Mouse (Mus musculus): ENCODE measurements at regions not wholly inside any gene's neighbourhood (a gene's known extent, or its start where the extent isn't known, plus 50 kb on each side); places are given as distances from the start of the nearest gene placed in this dataset.

- no peak for DNase-seq (ENCODE audit: low read depth, low spot score)
- Histone ChIP-seq H3K4me1 (ENCODE audit: control insufficient read depth in 2 of 2, insufficient read depth in 2 of 2, low read length in 2 of 2, poor library complexity in 1 of 2) (no peaks in the 10 kb centered on the region), H3K9me3 (ENCODE audit: control insufficient read depth, insufficient read depth, low read depth, low read length) (no peaks in the 10 kb centered on the region), H3K4me3 (ENCODE audit: insufficient read depth in 1 of 2, low read depth in 1 of 2, low read length in 2 of 2, poor library complexity in 1 of 2, severe bottlenecking in 1 of 2) (no peak overlapping the region), H3K36me3 (ENCODE audit: control insufficient read depth, insufficient read depth, low read length, poor library complexity, severe bottlenecking) (no peaks in the 10 kb centered on the region), H3K9ac (ENCODE audit: insufficient read depth, low read depth, low read length, poor library complexity, severe bottlenecking) (no peak overlapping the region), H3K27ac (ENCODE audit: insufficient read depth, low read depth, low read length, poor library complexity, severe bottlenecking) (no peak overlapping the region)
- in situ Hi-C loops (cut with MboI; ENCODE audit: low sequenced_read_pairs in 2 of 2, unreplicated experiment in 2 of 2) = no loop called here
- TF ChIP-seq ZNF384 (IDR thresholded peaks at IDR 0.05; ENCODE audit: low read depth, low read length) (no peak), ZC3H11A (IDR thresholded peaks at IDR 0.05; ENCODE audit: borderline replicate concordance, low read depth, low read length) (no peak), CHD2 (IDR thresholded peaks at IDR 0.05; ENCODE audit: low read depth, low read length) (no peak), HCFC1 (IDR thresholded peaks at IDR 0.05; ENCODE audit: borderline replicate concordance, insufficient read depth, low read length) (no peak), MAFK (IDR thresholded peaks at IDR 0.05; ENCODE audit: insufficient read depth, low read depth, low read length) (no peak)
Observed at GRCm38 (mm10) chr2:137704948-137705723, 551.2 kb upstream of the Btbd3 start.

- in situ Hi-C loops (cut with MboI; ENCODE audit: low sequenced_read_pairs in 2 of 2, unreplicated experiment in 2 of 2) = no loop called here
- DNase-seq (ENCODE audit: low read depth, low spot score) = no peak
- TF ChIP-seq HCFC1 (IDR thresholded peaks at IDR 0.05; ENCODE audit: borderline replicate concordance, insufficient read depth, low read length) (no peak), ZC3H11A (IDR thresholded peaks at IDR 0.05; ENCODE audit: borderline replicate concordance, low read depth, low read length) (no peak), CHD2 (IDR thresholded peaks at IDR 0.05; ENCODE audit: low read depth, low read length) (no peak), MAFK (IDR thresholded peaks at IDR 0.05; ENCODE audit: insufficient read depth, low read depth, low read length) (no peak), ZNF384 (IDR thresholded peaks at IDR 0.05; ENCODE audit: low read depth, low read length) (no peak)
- Histone ChIP-seq H3K4me1 (ENCODE audit: control insufficient read depth in 2 of 2, insufficient read depth in 2 of 2, low read length in 2 of 2, poor library complexity in 1 of 2) (no peaks in the 10 kb centered on the region), H3K27ac (ENCODE audit: insufficient read depth, low read depth, low read length, poor library complexity, severe bottlenecking) (no peak overlapping the region), H3K9ac (ENCODE audit: insufficient read depth, low read depth, low read length, poor library complexity, severe bottlenecking) (no peak overlapping the region), H3K4me3 (ENCODE audit: insufficient read depth in 1 of 2, low read depth in 1 of 2, low read length in 2 of 2, poor library complexity in 1 of 2, severe bottlenecking in 1 of 2) (no peak overlapping the region), H3K36me3 (ENCODE audit: control insufficient read depth, insufficient read depth, low read length, poor library complexity, severe bottlenecking) (no peaks in the 10 kb centered on the region), H3K9me3 (ENCODE audit: control insufficient read depth, insufficient read depth, low read depth, low read length) (no peaks in the 10 kb centered on the region)
Observed at GRCm38 (mm10) chr2:137704565-137704947, 551.8 kb upstream of the Btbd3 start.

DNA sequence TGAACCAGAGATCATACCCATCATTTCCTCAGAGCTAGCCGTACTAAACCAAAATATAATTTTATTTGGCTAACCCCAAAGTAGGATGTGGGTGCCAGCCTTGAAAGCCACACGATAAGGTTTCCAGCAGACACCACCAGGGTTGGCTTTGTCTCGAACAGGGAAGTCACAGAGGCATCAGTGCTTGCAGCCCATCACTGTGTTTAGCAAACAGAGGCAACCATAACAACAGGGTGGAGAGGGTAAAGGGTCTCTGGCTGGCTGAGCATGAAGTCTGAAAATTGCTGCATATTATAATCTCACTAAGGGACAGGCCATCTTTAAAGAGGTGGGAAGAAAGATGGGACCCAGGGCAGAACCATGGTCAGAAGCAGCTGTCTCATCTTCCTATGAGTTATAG is 552.3 kb upstream of the Btbd3 start:
- no peak overlapping the region for H3K9ac ChIP-seq (ENCODE audit: insufficient read depth, low read depth, low read length, poor library complexity, severe bottlenecking)
- in situ Hi-C loops (cut with MboI; ENCODE audit: low sequenced_read_pairs in 2 of 2, unreplicated experiment in 2 of 2) = no loop called here
- H3K27ac ChIP-seq (ENCODE audit: insufficient read depth, low read depth, low read length, poor library complexity, severe bottlenecking) = no peak overlapping the region
- DNase-seq (ENCODE audit: low read depth, low spot score) = no peak
- no peaks in the 10 kb centered on the region for H3K9me3 ChIP-seq (ENCODE audit: control insufficient read depth, insufficient read depth, low read depth, low read length)
- H3K4me3 ChIP-seq (ENCODE audit: insufficient read depth in 1 of 2, low read depth in 1 of 2, low read length in 2 of 2, poor library complexity in 1 of 2, severe bottlenecking in 1 of 2) = no peak overlapping the region
- TF ChIP-seq ZC3H11A (IDR thresholded peaks at IDR 0.05; ENCODE audit: borderline replicate concordance, low read depth, low read length) (no peak), HCFC1 (IDR thresholded peaks at IDR 0.05; ENCODE audit: borderline replicate concordance, insufficient read depth, low read length) (no peak), MAFK (IDR thresholded peaks at IDR 0.05; ENCODE audit: insufficient read depth, low read depth, low read length) (no peak), ZNF384 (IDR thresholded peaks at IDR 0.05; ENCODE audit: low read depth, low read length) (no peak), CHD2 (IDR thresholded peaks at IDR 0.05; ENCODE audit: low read depth, low read length) (no peak)
- H3K4me1 ChIP-seq (ENCODE audit: control insufficient read depth in 2 of 2, insufficient read depth in 2 of 2, low read length in 2 of 2, poor library complexity in 1 of 2) = no peaks in the 10 kb centered on the region
- no peaks in the 10 kb centered on the region for H3K36me3 ChIP-seq (ENCODE audit: control insufficient read depth, insufficient read depth, low read length, poor library complexity, severe bottlenecking)

DNA sequence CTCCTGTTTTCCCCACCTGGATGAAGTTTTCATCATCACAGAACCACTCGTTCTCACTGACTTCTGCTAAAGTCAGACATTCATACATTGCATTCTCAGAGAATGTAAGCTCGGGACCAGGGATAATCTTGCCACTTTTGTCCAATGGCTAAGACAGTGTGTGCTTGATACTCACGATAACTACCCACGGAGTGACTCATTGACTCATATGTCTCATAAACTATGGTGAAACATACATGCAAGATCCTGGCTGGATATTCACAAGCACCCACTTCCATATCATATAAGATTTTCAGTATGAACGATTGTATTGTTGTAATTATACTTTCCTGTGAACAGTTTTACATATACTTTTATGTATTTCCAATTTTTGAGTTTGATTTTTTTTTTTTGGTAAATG is 560.5 kb upstream of the Btbd3 start:
- no peak overlapping the region for H3K9ac ChIP-seq (ENCODE audit: insufficient read depth, low read depth, low read length, poor library complexity, severe bottlenecking)
- H3K9me3 ChIP-seq (ENCODE audit: control insufficient read depth, insufficient read depth, low read depth, low read length) = no peaks in the 10 kb centered on the region
- no peak for DNase-seq (ENCODE audit: low read depth, low spot score)
- H3K27ac ChIP-seq (ENCODE audit: insufficient read depth, low read depth, low read length, poor library complexity, severe bottlenecking) = no peak overlapping the region
- in situ Hi-C loops (cut with MboI; ENCODE audit: low sequenced_read_pairs in 2 of 2, unreplicated experiment in 2 of 2) = no loop called here
- no peak overlapping the region for H3K4me3 ChIP-seq (ENCODE audit: insufficient read depth in 1 of 2, low read depth in 1 of 2, low read length in 2 of 2, poor library complexity in 1 of 2, severe bottlenecking in 1 of 2)
- no peak for TF ChIP-seq MAFK (IDR thresholded peaks at IDR 0.05; ENCODE audit: insufficient read depth, low read depth, low read length)
- no peak for TF ChIP-seq ZNF384 (IDR thresholded peaks at IDR 0.05; ENCODE audit: low read depth, low read length)
- TF ChIP-seq CHD2 (IDR thresholded peaks at IDR 0.05; ENCODE audit: low read depth, low read length) = no peak
- no peak for TF ChIP-seq HCFC1 (IDR thresholded peaks at IDR 0.05; ENCODE audit: borderline replicate concordance, insufficient read depth, low read length)
- no peak for TF ChIP-seq ZC3H11A (IDR thresholded peaks at IDR 0.05; ENCODE audit: borderline replicate concordance, low read depth, low read length)
- H3K36me3 ChIP-seq (ENCODE audit: control insufficient read depth, insufficient read depth, low read length, poor library complexity, severe bottlenecking) = no peaks in the 10 kb centered on the region
- no peaks in the 10 kb centered on the region for H3K4me1 ChIP-seq (ENCODE audit: control insufficient read depth in 2 of 2, insufficient read depth in 2 of 2, low read length in 2 of 2, poor library complexity in 1 of 2)

All from ES-E14 (cell line).